Mouse (Mus musculus) olfactory bulb, adult 2 months (tissue): ENCODE results near the gene Zmat5.

Experiments used
- CTCF ChIP-seq: fragments of 200-500 bp; IDR thresholded peaks from 2 replicates; pipeline ENCODE4 v1.5.1; 2012; ENCODE audit warnings: low read depth, mild to moderate bottlenecking, low read length, moderate library complexity; ENCODE audit not compliant: insufficient read depth
- POLR2A ChIP-seq: fragments of 200-500 bp; IDR thresholded peaks from 2 replicates; pipeline ENCODE4 v1.6.1; 2012; ENCODE audit warnings: mild to moderate bottlenecking, low read depth, low read length, moderate library complexity; ENCODE audit not compliant: insufficient read depth

DNA sequence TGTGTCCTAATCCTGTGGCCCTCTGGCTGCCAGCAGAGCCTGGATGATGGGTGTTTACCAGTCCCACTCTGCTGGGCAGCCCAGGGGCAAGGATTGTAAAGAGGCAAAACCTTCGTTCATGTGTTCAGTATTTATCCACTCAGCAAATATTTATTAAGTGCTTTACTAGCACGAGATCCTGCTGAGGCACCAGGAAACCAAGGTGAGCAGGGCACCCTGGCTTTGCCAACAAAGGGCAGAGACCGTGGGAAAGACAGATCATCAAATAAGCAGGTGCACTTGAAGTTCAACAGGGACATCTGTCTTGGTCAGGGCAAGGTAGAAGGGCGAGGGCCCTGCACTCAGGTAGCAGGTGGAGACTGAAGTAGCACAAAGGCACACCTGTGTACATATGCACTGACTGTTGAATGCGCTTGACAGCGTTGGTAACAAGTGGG lies 29.3 kb upstream of the Zmat5 start:
- no peak for TF ChIP-seq CTCF
- TF ChIP-seq POLR2A: no peak
